8 mouse cellular contexts compared by ENCODE assay signal in genomic region chr4:101470543-101470942, GRCm38 (mm10). TPM values are rescaled to one million over a fixed set of nuclear protein-coding genes. Genes with fewer than 3 reads are reported as not detected.
DNase-seq lines count a peak whose midpoint lies in the region; ATAC-seq and TF ChIP-seq lines count a peak whose summit lies in the region.

No protein-coding gene starts in this region.

- H3K4me1 ChIP-seq in liver, embryonic 14.5 days (replicated peaks; ENCODE audit: control insufficient read depth in 2 of 2, insufficient read depth in 2 of 2, low read length in 1 of 2): no peaks in the 10 kb centered on the region
- H3K4me1 ChIP-seq in liver, embryonic 12.5 days: no peaks in the 10 kb centered on the region
- no peaks in the 10 kb centered on the region for H3K4me1 ChIP-seq in heart, embryonic 11.5 days (ENCODE audit: control insufficient read depth, insufficient read depth, low read length)

- H3K36me3 ChIP-seq in liver, embryonic 14.5 days (replicated peaks; ENCODE audit: control insufficient read depth, insufficient read depth, low read depth): no peaks in the 10 kb centered on the region
- no peaks in the 10 kb centered on the region for H3K36me3 ChIP-seq in liver, embryonic 12.5 days
- no peaks in the 10 kb centered on the region for H3K36me3 ChIP-seq in heart, embryonic 11.5 days (ENCODE audit: control insufficient read depth, insufficient read depth, low read length)

- H3K4me2 ChIP-seq in liver, embryonic 14.5 days (ENCODE audit: low read depth): no peak overlapping the region
- H3K4me2 ChIP-seq in liver, embryonic 12.5 days: no peak overlapping the region
- no peak overlapping the region for H3K4me2 ChIP-seq in heart, embryonic 11.5 days

- H3K9me3 ChIP-seq in liver, embryonic 14.5 days (ENCODE audit: control insufficient read depth, low read length): no peaks in the 10 kb centered on the region
- H3K9me3 ChIP-seq in liver, embryonic 12.5 days (replicated peaks): no peaks in the 10 kb centered on the region
- no peaks in the 10 kb centered on the region for H3K9me3 ChIP-seq in heart, embryonic 11.5 days (replicated peaks; ENCODE audit: control insufficient read depth, low read length)

- no peak for TF ChIP-seq EP300 in liver, embryonic 14.5 days (IDR thresholded peaks at IDR 0.05; ENCODE audit: low read depth)

- no peak overlapping the region for H3K27ac ChIP-seq in liver, embryonic 14.5 days
- no peak overlapping the region for H3K27ac ChIP-seq in liver, embryonic 12.5 days
- H3K27ac ChIP-seq in heart, embryonic 11.5 days (ENCODE audit: low read depth, low read length): no peak overlapping the region

- WGBS in liver, embryonic 14.5 days (ENCODE audit: insufficient replicate concordance): 39% methylated on average over 5 of the region's 5 CpGs
- 45% methylated on average over 5 of the region's 5 CpGs for WGBS in liver, embryonic 12.5 days (ENCODE audit: insufficient replicate concordance)
- 54% methylated on average over 5 of the region's 5 CpGs for WGBS in heart, embryonic 11.5 days (ENCODE audit: insufficient replicate concordance)

- ATAC-seq in liver, embryonic 14.5 days (ENCODE audit: insufficient read depth): no peak
- ATAC-seq in liver, embryonic 12.5 days: no peak
- ATAC-seq in megakaryocyte-erythroid progenitor cell, adult 5-6 weeks (replicated peaks; ENCODE audit: low FRiP score, low TSS enrichment, poor library complexity, severe bottlenecking): peak; percentile 71
- ATAC-seq in heart, embryonic 11.5 days (replicated peaks; ENCODE audit: insufficient number of reproducible peaks, low FRiP score, low TSS enrichment): no peak

- peak; percentile 23 for DNase-seq in embryo, embryonic 11 days
- DNase-seq in embryo, embryonic 9.5 days (ENCODE audit: extremely low spot score): no peak
- no peak for DNase-seq in liver, embryonic 14.5 days (ENCODE audit: low read depth in 3 of 3, low spot score in 3 of 3)
- DNase-seq in NIH3T3 (ENCODE audit: low read depth): peak; percentile 57
- no peak for DNase-seq in spleen, postnatal 36 days (ENCODE audit: low spot score in 2 of 2)

- no peaks in the 10 kb centered on the region for H3K27me3 ChIP-seq in liver, embryonic 14.5 days (ENCODE audit: control insufficient read depth, insufficient read depth, low read length)
- no peaks in the 10 kb centered on the region for H3K27me3 ChIP-seq in liver, embryonic 12.5 days (replicated peaks)
- H3K27me3 ChIP-seq in heart, embryonic 11.5 days (ENCODE audit: control insufficient read depth, insufficient read depth, low read length): no peaks in the 10 kb centered on the region

- TF ChIP-seq CTCF in liver, embryonic 14.5 days (IDR thresholded peaks at IDR 0.05; ENCODE audit: low read depth): peak; percentile 48

- H3K9ac ChIP-seq in liver, embryonic 14.5 days (replicated peaks): no peak overlapping the region
- H3K9ac ChIP-seq in liver, embryonic 12.5 days: no peak overlapping the region
- no peak overlapping the region for H3K9ac ChIP-seq in heart, embryonic 11.5 days (ENCODE audit: low read depth, low read length)

- no peak overlapping the region for H3K4me3 ChIP-seq in liver, embryonic 14.5 days (ENCODE audit: insufficient read depth in 1 of 2, low read depth in 2 of 2, low read length in 2 of 2)
- no peak overlapping the region for H3K4me3 ChIP-seq in liver, embryonic 12.5 days
- no peak overlapping the region for H3K4me3 ChIP-seq in heart, embryonic 11.5 days (ENCODE audit: low read depth, low read length)

RNA-seq across cellular contexts. Expression of gene Dnajc6, which starts 25.9 kb away (rescaled TPM):
- polyA plus RNA-seq in liver, embryonic 14.5 days (2012; rRNA removed): 0.15 and 0.16 TPM in 2 replicates
- polyA plus RNA-seq in liver, embryonic 14.5 days (2014; fragmentation: Nextera tagmentation; extraction: Ambion mirVana): 0.08 and 0.16 TPM in 2 replicates
- polyA plus RNA-seq in liver, embryonic 12.5 days (2016; fragmentation: Nextera tagmentation; extraction: Ambion mirVana): 0.02 and 0.10 TPM in 2 replicates
- 35.2 and 35.5 TPM in 2 replicates for total RNA-seq in megakaryocyte-erythroid progenitor cell, adult 5-6 weeks (2014; fragmentation: Nextera tagmentation)
- 40.5 and 40.8 TPM in 2 replicates for total RNA-seq in megakaryocyte-erythroid progenitor cell, adult 5-6 weeks (2017)
- 0.21 and 0.27 TPM in 2 replicates for polyA plus RNA-seq in heart, embryonic 11.5 days (2014; fragmentation: Nextera tagmentation; extraction: Ambion mirVana)

RNA-seq across cellular contexts. Expression of gene Ak4, which starts 51.5 kb away (rescaled TPM):
- 6.4 and 6.5 TPM in 2 replicates for polyA plus RNA-seq in liver, embryonic 14.5 days (2012; rRNA removed)
- 3.5 and 4.5 TPM in 2 replicates for polyA plus RNA-seq in liver, embryonic 14.5 days (2014; fragmentation: Nextera tagmentation; extraction: Ambion mirVana)
- polyA plus RNA-seq in liver, embryonic 12.5 days (2016; fragmentation: Nextera tagmentation; extraction: Ambion mirVana): 11.7 and 12.0 TPM in 2 replicates
- 0.07 TPM in 1 of 2 replicates, not detected in the other for total RNA-seq in megakaryocyte-erythroid progenitor cell, adult 5-6 weeks (2014; fragmentation: Nextera tagmentation)
- 0.61 and 1.9 TPM in 2 replicates for total RNA-seq in megakaryocyte-erythroid progenitor cell, adult 5-6 weeks (2017)
- polyA plus RNA-seq in heart, embryonic 11.5 days (2014; fragmentation: Nextera tagmentation; extraction: Ambion mirVana): 9.4 and 18.1 TPM in 2 replicates

Comparison
In these comparisons a context has a peak if more than half of its experiments do, and no peak if none do; other contexts are left out.
1. DNase-seq: peak in embryo, embryonic 11 days (single experiment) and NIH3T3 (single experiment); none in embryo, embryonic 9.5 days (single experiment), liver, embryonic 14.5 days (0 of 3) and spleen, postnatal 36 days (0 of 2).